Mouse (Mus musculus) neural tube, embryonic 15.5 days (tissue): ENCODE measurements at regions not wholly inside any gene's neighbourhood (a gene's known extent, or its start where the extent isn't known, plus 50 kb on each side); places are given as distances from the start of the nearest gene placed in this dataset.

Experiments
- ATAC-seq: fragments of 200-750 bp; cut with Nextera tagmentation; 2 replicates; pipeline ENCODE4 v1.8.0; 2017; ENCODE audit warnings: mild to moderate bottlenecking, moderate TSS enrichment, moderate library complexity; ENCODE audit not compliant: low FRiP score
- H3K27ac ChIP-seq: fragments of 300-500 bp; sonication (generic); replicated peaks from 2 replicates; pipeline ENCODE4 v1.5.1; 2015; ENCODE audit warnings: mild to moderate bottlenecking, inconsistent platforms
- H3K27me3 ChIP-seq: fragments of 300-500 bp; sonication (generic); replicated peaks from 2 replicates; pipeline ENCODE4 v1.6.1; 2015; ENCODE audit warnings: inconsistent platforms
- H3K36me3 ChIP-seq: fragments of 300-500 bp; sonication (generic); 2 replicates; pipeline ENCODE4 v1.6.1; 2015; ENCODE audit warnings: inconsistent platforms
- H3K4me1 ChIP-seq: fragments of 300-500 bp; sonication (generic); 2 replicates; pipeline ENCODE4 v1.6.1; 2015; ENCODE audit warnings: inconsistent platforms
- H3K4me2 ChIP-seq: fragments of 300-500 bp; sonication (generic); 2 replicates; pipeline ENCODE4 v1.6.1; 2015; ENCODE audit warnings: inconsistent platforms, mild to moderate bottlenecking, moderate library complexity
- H3K4me3 ChIP-seq: fragments of 300-500 bp; sonication (generic); replicated peaks from 2 replicates; pipeline ENCODE4 v1.5.1; 2015; ENCODE audit warnings: mild to moderate bottlenecking, inconsistent platforms
- H3K9ac ChIP-seq: fragments of 300-500 bp; sonication (generic); replicated peaks from 2 replicates; pipeline ENCODE4 v1.6.1; 2015; ENCODE audit warnings: mild to moderate bottlenecking, inconsistent platforms
- H3K9me3 ChIP-seq: fragments of 300-500 bp; sonication (generic); replicated peaks from 2 replicates; pipeline ENCODE4 v1.6.1; 2016; ENCODE audit warnings: inconsistent platforms
- WGBS: fragments of 180-500 bp; shearing (Covaris S2); methylation state at CpG from one replicate; pipeline ENCODE4 v1.1.7; 2015; ENCODE audit warnings: mixed read lengths; 5-methylcytosine and 5-hydroxymethylcytosine counted together

- Histone ChIP-seq H3K36me3 (no peaks in the 10 kb centered on the region), H3K27ac (no peak overlapping the region), H3K27me3 (no peaks in the 10 kb centered on the region), H3K4me2 (no peak overlapping the region), H3K4me1 (no peaks in the 10 kb centered on the region), H3K4me3 (no peak overlapping the region), H3K9ac (no peak overlapping the region), H3K9me3 (no peaks in the 10 kb centered on the region)
- 89% methylated on average over 3 of the region's 3 CpGs for WGBS
- no peak for ATAC-seq
Observed at GRCm38 (mm10) chr9:87965103-87965780, 234.2 kb upstream of the Tbx18 start.

- no peak overlapping the region for H3K4me3 ChIP-seq
- no peaks in the 10 kb centered on the region for H3K36me3 ChIP-seq
- H3K27ac ChIP-seq = no peak overlapping the region
- 72% methylated on average over 5 of the region's 5 CpGs for WGBS
- no peak overlapping the region for H3K9ac ChIP-seq
- no peak for ATAC-seq
- H3K27me3 ChIP-seq = no peaks in the 10 kb centered on the region
- H3K4me2 ChIP-seq = no peak overlapping the region
- H3K4me1 ChIP-seq = no peaks in the 10 kb centered on the region
- H3K9me3 ChIP-seq = no peaks in the 10 kb centered on the region
Observed at GRCm38 (mm10) chr9:87968190-87969082, 237.4 kb upstream of the Tbx18 start.

- no peaks in the 10 kb centered on the region for H3K36me3 ChIP-seq
- H3K4me1 ChIP-seq = no peaks in the 10 kb centered on the region
- H3K4me3 ChIP-seq = no peak overlapping the region
- H3K27ac ChIP-seq = no peak overlapping the region
- no peak overlapping the region for H3K4me2 ChIP-seq
- no peak overlapping the region for H3K9ac ChIP-seq
- ATAC-seq = no peak
- H3K27me3 ChIP-seq = no peaks in the 10 kb centered on the region
- H3K9me3 ChIP-seq = no peaks in the 10 kb centered on the region
Observed at GRCm38 (mm10) chr9:87970586-87970985, 239.5 kb upstream of the Tbx18 start.

- ATAC-seq = no peak
- Histone ChIP-seq H3K4me1 (no peaks in the 10 kb centered on the region), H3K9me3 (no peaks in the 10 kb centered on the region), H3K27me3 (no peaks in the 10 kb centered on the region), H3K4me2 (no peak overlapping the region), H3K9ac (no peak overlapping the region), H3K4me3 (no peak overlapping the region), H3K36me3 (no peaks in the 10 kb centered on the region), H3K27ac (no peak overlapping the region)
- 92% methylated on average over 3 of the region's 3 CpGs for WGBS
Observed at GRCm38 (mm10) chr9:87971791-87972190, 240.7 kb upstream of the Tbx18 start.

- H3K4me2 ChIP-seq = no peak overlapping the region
- H3K27me3 ChIP-seq = no peaks in the 10 kb centered on the region
- H3K27ac ChIP-seq = no peak overlapping the region
- H3K36me3 ChIP-seq = no peaks in the 10 kb centered on the region
- no peak for ATAC-seq
- no peaks in the 10 kb centered on the region for H3K4me1 ChIP-seq
- H3K9me3 ChIP-seq = no peaks in the 10 kb centered on the region
- H3K9ac ChIP-seq = no peak overlapping the region
- H3K4me3 ChIP-seq = no peak overlapping the region
- 39% methylated on average over 6 of the region's 6 CpGs for WGBS
Observed at GRCm38 (mm10) chr9:87973531-87973930, 242.5 kb upstream of the Tbx18 start.

- H3K27ac ChIP-seq = no peak overlapping the region
- WGBS = 71% methylated on average over 3 of the region's 3 CpGs
- no peaks in the 10 kb centered on the region for H3K9me3 ChIP-seq
- H3K4me1 ChIP-seq = no peaks in the 10 kb centered on the region
- H3K36me3 ChIP-seq = no peaks in the 10 kb centered on the region
- H3K4me2 ChIP-seq = no peak overlapping the region
- H3K4me3 ChIP-seq = no peak overlapping the region
- H3K9ac ChIP-seq = no peak overlapping the region
- no peak for ATAC-seq
- H3K27me3 ChIP-seq = no peaks in the 10 kb centered on the region
Observed at GRCm38 (mm10) chr9:87984910-87985309, 253.8 kb upstream of the Tbx18 start.

GRCm38 (mm10) chr9:87985439-87985838 is 254.4 kb upstream of the Tbx18 start:
- no peak overlapping the region for H3K27ac ChIP-seq
- ATAC-seq = no peak
- no peaks in the 10 kb centered on the region for H3K36me3 ChIP-seq
- H3K9ac ChIP-seq = no peak overlapping the region
- H3K4me1 ChIP-seq = no peaks in the 10 kb centered on the region
- WGBS = 56% methylated on average over 4 of the region's 4 CpGs
- no peaks in the 10 kb centered on the region for H3K27me3 ChIP-seq
- H3K9me3 ChIP-seq = no peaks in the 10 kb centered on the region
- H3K4me3 ChIP-seq = no peak overlapping the region
- H3K4me2 ChIP-seq = no peak overlapping the region

GRCm38 (mm10) chr9:88005945-88006700 is 275.1 kb upstream of the Tbx18 start:
- Histone ChIP-seq H3K36me3 (no peaks in the 10 kb centered on the region), H3K4me1 (no peaks in the 10 kb centered on the region), H3K9me3 (no peaks in the 10 kb centered on the region), H3K9ac (no peak overlapping the region), H3K27ac (no peak overlapping the region), H3K4me3 (no peak overlapping the region), H3K27me3 (no peaks in the 10 kb centered on the region), H3K4me2 (no peak overlapping the region)
- WGBS = 72% methylated on average over 8 of the region's 8 CpGs
- no peak for ATAC-seq

GRCm38 (mm10) chr9:88023752-88024151 is 292.7 kb upstream of the Tbx18 start:
- Histone ChIP-seq H3K36me3 (no peaks in the 10 kb centered on the region), H3K9me3 (no peaks in the 10 kb centered on the region), H3K4me3 (no peak overlapping the region), H3K27ac (no peak overlapping the region), H3K27me3 (no peaks in the 10 kb centered on the region), H3K4me2 (no peak overlapping the region), H3K9ac (no peak overlapping the region), H3K4me1 (no peaks in the 10 kb centered on the region)
- ATAC-seq = no peak
- WGBS = 70% methylated on average over 3 of the region's 3 CpGs

GRCm38 (mm10) chr9:88025936-88026335 is 294.9 kb upstream of the Tbx18 start:
- no peaks in the 10 kb centered on the region for H3K27me3 ChIP-seq
- H3K36me3 ChIP-seq = no peaks in the 10 kb centered on the region
- 83% methylated on average over 2 of the region's 2 CpGs for WGBS
- no peak overlapping the region for H3K4me3 ChIP-seq
- no peak for ATAC-seq
- H3K27ac ChIP-seq = no peak overlapping the region
- H3K4me1 ChIP-seq = no peaks in the 10 kb centered on the region
- H3K4me2 ChIP-seq = no peak overlapping the region
- H3K9ac ChIP-seq = no peak overlapping the region
- no peaks in the 10 kb centered on the region for H3K9me3 ChIP-seq

- Histone ChIP-seq H3K36me3 (no peaks in the 10 kb centered on the region), H3K4me3 (no peak overlapping the region), H3K4me1 (no peaks in the 10 kb centered on the region), H3K4me2 (no peak overlapping the region), H3K9me3 (no peaks in the 10 kb centered on the region), H3K9ac (no peak overlapping the region), H3K27ac (no peak overlapping the region), H3K27me3 (no peaks in the 10 kb centered on the region)
- 86% methylated on average over 6 of the region's 6 CpGs for WGBS
- ATAC-seq = no peak
Observed at GRCm38 (mm10) chr9:88030509-88031148, 296.4 kb upstream of the Nt5e start.
